11 mouse cellular contexts compared by ENCODE assay signal in the genomic region with DNA sequence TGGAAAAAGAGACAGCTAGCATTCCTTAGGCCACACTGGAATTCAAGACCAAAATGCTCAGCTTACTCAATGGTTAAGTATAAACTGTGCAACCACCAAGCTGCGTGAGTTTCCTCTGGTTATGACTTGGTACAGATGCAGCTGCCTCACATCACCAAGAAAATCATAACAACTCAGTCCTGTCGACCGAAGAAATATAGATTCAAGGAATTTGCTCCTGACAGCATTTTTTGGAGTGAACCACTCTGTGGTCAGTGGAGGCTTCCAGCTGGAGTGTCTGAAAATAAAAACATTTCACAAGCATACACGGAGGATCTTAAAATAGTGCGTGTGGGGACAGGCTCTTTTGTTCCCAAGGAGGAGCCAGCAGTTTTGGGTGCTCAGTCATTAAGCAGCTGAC.
DNase-seq lines count a peak whose midpoint lies in the region; TF ChIP-seq lines count a peak whose summit lies in the region.
"Had no signal": no experiment of that assay in that cellular context is flagged by ENCODE, and none has a peak within 500 bp of the region (broad histone marks: within the 10 kb centered on the region; RNA-seq: fewer than 3 reads in every experiment).

No protein-coding gene starts in this region.

- H3K4me1 ChIP-seq in hindbrain, embryonic 10.5 days (replicated peaks): no peaks in the 10 kb centered on the region; the same call in 1 of the 2 replicates
- H3K4me1 ChIP-seq: embryonic facial prominence, embryonic 13.5 days had no signal

- no peak for TF ChIP-seq CTCF in layer of hippocampus, adult 2 months (conservative IDR thresholded peaks at IDR 0.05)

- no peak overlapping the region for H3K27ac ChIP-seq in hindbrain, embryonic 10.5 days
- H3K27ac ChIP-seq in layer of hippocampus, adult 2 months: no peak overlapping the region
- H3K27ac ChIP-seq: liver, embryonic 14.5 days had no signal

- H3K4me3 ChIP-seq in hindbrain, embryonic 10.5 days: no peak overlapping the region
- no peak overlapping the region for H3K4me3 ChIP-seq in layer of hippocampus, adult 2 months
- H3K4me3 ChIP-seq: embryonic facial prominence, embryonic 13.5 days had no signal

- H3K36me3 ChIP-seq in hindbrain, embryonic 10.5 days: no peaks in the 10 kb centered on the region
- H3K36me3 ChIP-seq: embryonic facial prominence, embryonic 13.5 days; G1E had no signal

- 78% methylated on average over 5 of the region's 5 CpGs for WGBS in hindbrain, embryonic 10.5 days

- H3K9me3 ChIP-seq in hindbrain, embryonic 10.5 days: no peaks in the 10 kb centered on the region
- H3K9me3 ChIP-seq: G1E had no signal

- H3K27me3 ChIP-seq in hindbrain, embryonic 10.5 days (ENCODE audit: insufficient read depth, poor library complexity, severe bottlenecking): no peaks in the 10 kb centered on the region
- H3K27me3 ChIP-seq: embryonic facial prominence, embryonic 13.5 days had no signal

- DNase-seq in kidney, adult 11 months: peak; percentile 23
- DNase-seq in kidney, adult 18-20 months: no peak
- DNase-seq in cerebellum, postnatal 25 days: peak; percentile 7 to 34
- DNase-seq in kidney, adult 9 months: peak; percentile 32
- peak; percentile 4 for DNase-seq in skeletal muscle tissue, adult 2 months (ENCODE audit: low read depth, low spot score)
- DNase-seq in hindbrain, embryonic 10.5 days (ENCODE audit: low spot score): no peak
- DNase-seq in layer of hippocampus, adult 2 months (ENCODE audit: low spot score in 2 of 2): no peak
- DNase-seq: thymus, postnatal 25 days had no signal

Comparison
In these comparisons a context has a peak if more than half of its experiments do, and no peak if none do; other contexts are left out.
1. DNase-seq: peak in kidney, adult 11 months (single experiment), cerebellum, postnatal 25 days (2 of 2), kidney, adult 9 months (single experiment) and skeletal muscle tissue, adult 2 months (single experiment); none in kidney, adult 18-20 months (single experiment), hindbrain, embryonic 10.5 days (single experiment) and layer of hippocampus, adult 2 months (0 of 2).